Mouse (Mus musculus) myocyte (in vitro differentiated cells): ENCODE results near the gene Treml2. TPM values are rescaled to one million over a fixed set of nuclear protein-coding genes. Genes with fewer than 3 reads are reported as not detected.

Experiments used
- H3K27me3 ChIP-seq: one replicate; pipeline ENCODE4 v1.6.1; 2011; ENCODE audit not compliant: control insufficient read depth, insufficient read depth, insufficient read length
- H3K36me3 ChIP-seq: one replicate; pipeline ENCODE4 v1.6.1; 2011; ENCODE audit not compliant: control insufficient read depth, insufficient read depth
- H3K4me2 ChIP-seq: one replicate; pipeline ENCODE4 v1.6.1; 2011; ENCODE audit warnings: low read depth, control low read depth
- H3K4me3 ChIP-seq: one replicate; pipeline ENCODE4 v1.5.1; 2011; ENCODE audit warnings: mild to moderate bottlenecking, control low read depth, moderate library complexity
- H3K79me2 ChIP-seq: one replicate; pipeline ENCODE4 v1.6.1; 2011; ENCODE audit not compliant: control insufficient read depth, insufficient read depth
- H3ac ChIP-seq: one replicate; pipeline ENCODE4 v1.6.1; 2011; ENCODE audit not compliant: control insufficient read depth, insufficient read length
- CEBPB ChIP-seq: IDR thresholded peaks from 2 replicates; pipeline ENCODE4 v1.6.1; 2011; ENCODE audit warnings: mild to moderate bottlenecking, moderate library complexity; ENCODE audit not compliant: poor library complexity, insufficient read depth, severe bottlenecking
- E2F4 ChIP-seq: IDR thresholded peaks from one replicate; pipeline ENCODE4 v1.6.1; 2011; ENCODE audit warnings: mild to moderate bottlenecking, control low read depth, moderate library complexity; ENCODE audit not compliant: insufficient read depth
- MAX ChIP-seq: IDR thresholded peaks from one replicate; pipeline ENCODE4 v1.6.1; 2011; ENCODE audit warnings: low read depth, mild to moderate bottlenecking, control low read depth
- MYOD1 ChIP-seq, 3 experiments: IDR thresholded peaks; one replicate each; pipeline ENCODE4 v1.6.1; 2011; ENCODE audit warnings: control low read depth in 2 of 3, low read depth in 2 of 3, mild to moderate bottlenecking in 2 of 3, moderate library complexity in 1 of 3; ENCODE audit not compliant: insufficient read length in 2 of 3, control insufficient read depth in 1 of 3
- MYOG ChIP-seq, 3 experiments: IDR thresholded peaks; one replicate each; pipeline ENCODE4 v1.6.1; 2011; ENCODE audit warnings: control low read depth in 2 of 3, low read depth in 2 of 3, mild to moderate bottlenecking in 2 of 3; ENCODE audit not compliant: insufficient read length in 2 of 3, control insufficient read depth in 1 of 3, insufficient read depth in 1 of 3
- POLR2A ChIP-seq: IDR thresholded peaks from one replicate; pipeline ENCODE4 v1.6.1; 2011; ENCODE audit warnings: low read depth, mild to moderate bottlenecking, control low read depth, moderate library complexity; ENCODE audit not compliant: insufficient read length
- POLR2AphosphoS2 ChIP-seq: IDR thresholded peaks from one replicate; pipeline ENCODE4 v1.6.1; 2011; ENCODE audit warnings: low read depth, control low read depth; ENCODE audit not compliant: insufficient read length
- REST ChIP-seq: IDR thresholded peaks from one replicate; pipeline ENCODE4 v1.6.1; 2011; ENCODE audit warnings: mild to moderate bottlenecking, control low read depth, moderate library complexity; ENCODE audit not compliant: insufficient read depth, insufficient read length
- SRF ChIP-seq: IDR thresholded peaks from one replicate; pipeline ENCODE4 v1.6.1; 2011; ENCODE audit warnings: low read depth; ENCODE audit not compliant: control insufficient read depth, insufficient read length
- TCF12 ChIP-seq: IDR thresholded peaks from one replicate; pipeline ENCODE4 v1.6.1; 2011; ENCODE audit warnings: mild to moderate bottlenecking, control low read depth; ENCODE audit not compliant: poor library complexity, insufficient read depth, severe bottlenecking
- TCF3 ChIP-seq: IDR thresholded peaks from one replicate; pipeline ENCODE4 v1.6.1; 2011; ENCODE audit warnings: low read depth, control low read depth; ENCODE audit not compliant: insufficient read length
- USF1 ChIP-seq: IDR thresholded peaks from one replicate; pipeline ENCODE4 v1.6.1; 2011; ENCODE audit warnings: low read depth, mild to moderate bottlenecking, control low read depth, moderate library complexity
- polyA plus RNA-seq: library from polyadenylated mRNA; unstranded; fragments of >200 nt; fragmentation: generic; extraction: Trizol; gene quantifications from one replicate; pipeline ENCODE4 v1.2.1, GENCODE M21; 2012; ENCODE audit warnings: missing spikeins

Gene Treml2
- polyA plus RNA-seq, 1 experiment, result not detected

DNA sequence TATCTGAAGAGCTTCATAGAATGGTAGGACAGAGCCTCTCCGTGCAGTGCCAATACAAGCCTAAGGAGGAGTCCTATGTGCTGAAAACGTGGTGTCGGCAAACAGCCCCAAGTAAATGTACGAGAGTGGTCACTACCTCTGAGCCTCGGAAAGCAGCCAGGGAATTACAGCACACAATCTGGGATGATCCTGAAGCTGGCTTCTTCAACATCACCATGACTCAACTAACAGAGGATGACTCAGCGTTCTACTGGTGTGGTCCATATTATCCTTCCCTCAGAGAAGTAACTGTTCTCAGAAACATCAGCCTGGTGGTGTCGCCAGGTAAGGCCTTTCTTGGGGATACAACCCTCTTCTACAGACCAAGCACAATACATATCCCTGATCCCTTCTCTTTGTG is 34.6 kb upstream of the Treml2 start:
- no peak for TF ChIP-seq TCF3
- H3K79me2 ChIP-seq, result no peaks in the 10 kb centered on the region
- H3K36me3 ChIP-seq, result no peaks in the 10 kb centered on the region
- H3K4me2 ChIP-seq, result no peak overlapping the region
- H3K27me3 ChIP-seq, result no peaks in the 10 kb centered on the region
- H3K4me3 ChIP-seq, result no peak overlapping the region
- no peak overlapping the region for H3ac ChIP-seq

DNA sequence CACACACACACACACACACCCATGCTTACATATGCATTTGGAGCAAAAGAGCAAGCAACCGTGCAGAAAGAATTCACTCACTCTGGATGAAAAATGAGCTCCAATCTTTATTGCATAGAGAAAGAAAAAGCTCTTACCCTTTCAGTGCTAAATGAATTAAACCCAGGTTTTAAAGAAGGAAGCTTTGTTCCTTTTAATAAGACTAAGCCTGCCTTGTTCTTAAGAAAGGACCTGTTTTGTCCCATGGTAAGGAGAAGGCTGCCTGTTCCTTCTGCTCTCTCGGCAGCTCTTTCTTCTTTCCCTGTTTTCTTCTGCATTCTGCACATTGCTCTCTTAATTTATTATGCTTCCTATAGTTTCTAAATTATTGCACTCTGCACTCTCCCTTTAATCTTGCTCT is 33.2 kb upstream of the Treml2 start:
- Histone ChIP-seq H3K27me3 (no peaks in the 10 kb centered on the region), H3K79me2 (no peaks in the 10 kb centered on the region), H3K4me3 (no peak overlapping the region), H3K4me2 (no peak overlapping the region), H3K36me3 (no peaks in the 10 kb centered on the region), H3ac (no peak overlapping the region)
- TF ChIP-seq REST (no peak), TCF3 (no peak), TCF12 (no peak)

DNA sequence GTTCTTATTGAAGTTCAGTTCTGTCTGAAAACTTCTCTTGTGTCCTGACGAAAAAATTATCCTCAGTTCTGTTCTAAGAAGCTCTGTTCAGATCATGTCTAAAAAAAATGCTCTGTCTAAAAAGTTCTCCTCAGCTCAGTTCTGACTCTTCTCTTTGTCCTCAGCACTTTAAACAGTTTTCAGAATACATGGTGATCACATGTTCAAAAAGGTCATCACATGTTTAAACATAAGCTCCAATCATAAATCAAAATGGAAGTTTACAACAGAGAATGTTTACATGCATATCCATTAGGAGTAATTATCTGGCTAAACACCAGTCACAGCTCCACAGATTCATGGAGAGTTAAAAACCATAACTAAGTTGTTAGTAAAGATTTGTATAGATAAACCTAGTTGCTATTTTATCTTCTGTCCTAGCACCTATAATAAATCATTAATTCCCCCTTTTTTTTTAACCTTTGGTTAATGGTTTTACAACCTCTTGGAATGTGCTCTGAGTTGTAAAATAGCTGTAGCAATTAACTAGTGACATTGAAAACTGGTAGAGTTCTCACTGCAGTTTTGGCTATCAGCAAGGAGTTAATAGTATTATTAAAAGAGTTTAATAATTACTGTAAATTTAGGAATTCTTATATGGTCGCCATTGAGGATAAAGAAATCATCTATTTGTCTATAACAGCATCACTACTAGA is 32.5 kb upstream of the Treml2 start:
- Histone ChIP-seq H3K79me2 (no peaks in the 10 kb centered on the region), H3K36me3 (no peaks in the 10 kb centered on the region), H3K4me2 (no peak overlapping the region), H3K27me3 (no peaks in the 10 kb centered on the region), H3K4me3 (no peak overlapping the region), H3ac (no peak overlapping the region)
- TF ChIP-seq MYOG (IDR thresholded peaks at IDR 0.05; ENCODE audit: control insufficient read depth in 1 of 3, insufficient read depth in 1 of 3, insufficient read length in 2 of 3, low read depth in 2 of 3), result no peak
- TF ChIP-seq SRF, result no peak
- TF ChIP-seq POLR2A, result no peak

DNA sequence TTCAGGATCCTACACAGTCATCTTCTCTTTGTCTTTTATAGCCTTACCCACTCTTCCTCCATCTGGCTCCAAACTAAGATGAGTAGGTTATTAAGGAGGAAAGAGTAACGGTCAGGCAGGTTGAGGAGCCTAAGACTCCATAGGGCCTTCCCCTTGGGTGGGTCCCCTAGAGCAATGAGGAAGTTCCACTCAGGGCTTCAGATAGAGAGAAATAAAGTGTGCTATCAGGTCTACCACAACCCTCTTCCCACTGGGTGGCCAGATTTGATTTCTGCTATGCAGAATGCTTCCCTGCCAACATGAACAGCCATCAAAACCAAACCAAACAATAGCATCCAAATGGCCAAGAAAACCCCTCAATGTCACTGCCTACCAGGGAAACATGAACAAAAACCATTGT is 31.7 kb upstream of the Treml2 start:
- Histone ChIP-seq H3K27me3 (no peaks in the 10 kb centered on the region), H3K79me2 (no peaks in the 10 kb centered on the region), H3K4me3 (no peak overlapping the region), H3ac (no peak overlapping the region), H3K36me3 (no peaks in the 10 kb centered on the region), H3K4me2 (no peak overlapping the region)
- TF ChIP-seq MYOD1 (IDR thresholded peaks at IDR 0.05; ENCODE audit: control insufficient read depth in 1 of 3, insufficient read length in 2 of 3, low read depth in 2 of 3) (no peak), TCF12 (no peak), E2F4 (no peak), CEBPB (no peak), USF1 (no peak), POLR2AphosphoS2 (no peak)

DNA sequence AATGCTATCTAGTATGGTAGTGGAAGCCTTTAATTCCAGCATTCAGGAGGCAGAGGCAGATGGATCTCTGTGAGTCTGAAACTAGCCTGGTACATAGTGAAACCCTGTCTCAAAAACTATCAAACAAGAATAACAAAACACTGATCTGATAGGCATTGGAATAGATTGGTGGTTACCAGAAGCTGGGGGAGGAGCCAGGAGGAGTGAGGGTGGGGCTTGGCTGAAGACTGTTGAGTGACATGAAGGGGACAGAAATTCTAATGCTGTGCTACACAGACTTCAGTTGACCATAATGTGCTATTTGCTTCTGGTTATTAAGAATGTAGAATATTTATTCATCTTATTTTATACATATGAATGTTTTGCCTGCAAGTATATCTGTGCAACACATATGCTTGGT is 31.0 kb upstream of the Treml2 start:
- TF ChIP-seq MAX (no peak), USF1 (no peak), MYOG (IDR thresholded peaks at IDR 0.05; ENCODE audit: control insufficient read depth in 1 of 3, insufficient read depth in 1 of 3, insufficient read length in 2 of 3, low read depth in 2 of 3) (no peak), CEBPB (no peak), REST (no peak)
- H3ac ChIP-seq, result no peak overlapping the region
- H3K27me3 ChIP-seq, result no peaks in the 10 kb centered on the region
- H3K36me3 ChIP-seq, result no peaks in the 10 kb centered on the region
- no peaks in the 10 kb centered on the region for H3K79me2 ChIP-seq
- H3K4me3 ChIP-seq, result no peak overlapping the region
- no peak overlapping the region for H3K4me2 ChIP-seq

DNA sequence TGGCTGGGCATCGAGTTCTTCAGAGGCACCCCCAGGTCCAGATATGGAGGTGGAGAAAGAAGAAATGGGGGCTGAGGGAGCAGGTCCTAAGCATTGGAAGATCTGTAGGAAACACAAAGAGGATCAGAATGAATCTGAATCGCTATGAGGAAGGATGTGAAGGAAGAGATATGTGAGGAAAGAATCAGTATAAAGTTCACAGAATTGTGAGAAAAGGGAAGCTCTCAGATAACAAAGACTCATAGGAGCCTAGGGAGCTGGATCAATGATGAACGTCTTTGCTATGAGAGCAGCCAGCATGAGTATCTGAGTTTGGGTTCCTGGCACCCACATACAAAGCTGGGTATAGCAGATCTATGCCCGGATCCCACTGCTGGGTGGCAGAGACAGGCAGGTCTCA is 29.5 kb upstream of the Treml2 start:
- TF ChIP-seq SRF (no peak), CEBPB (no peak), TCF12 (no peak), USF1 (no peak), POLR2A (no peak), MYOG (IDR thresholded peaks at IDR 0.05; ENCODE audit: control insufficient read depth in 1 of 3, insufficient read depth in 1 of 3, insufficient read length in 2 of 3, low read depth in 2 of 3) (no peak), MAX (no peak), TCF3 (no peak), REST (no peak), E2F4 (no peak), MYOD1 (IDR thresholded peaks at IDR 0.05; ENCODE audit: control insufficient read depth in 1 of 3, insufficient read length in 2 of 3, low read depth in 2 of 3) (no peak), POLR2AphosphoS2 (no peak)
- H3ac ChIP-seq, result no peak overlapping the region

More for the DNA sequence above, 29.5 kb upstream of the Treml2 start:
- no peaks in the 10 kb centered on the region for H3K36me3 ChIP-seq
- H3K27me3 ChIP-seq, result no peaks in the 10 kb centered on the region
- no peak overlapping the region for H3K4me2 ChIP-seq
- no peaks in the 10 kb centered on the region for H3K79me2 ChIP-seq
- H3K4me3 ChIP-seq, result no peak overlapping the region
